In the genomic region with DNA sequence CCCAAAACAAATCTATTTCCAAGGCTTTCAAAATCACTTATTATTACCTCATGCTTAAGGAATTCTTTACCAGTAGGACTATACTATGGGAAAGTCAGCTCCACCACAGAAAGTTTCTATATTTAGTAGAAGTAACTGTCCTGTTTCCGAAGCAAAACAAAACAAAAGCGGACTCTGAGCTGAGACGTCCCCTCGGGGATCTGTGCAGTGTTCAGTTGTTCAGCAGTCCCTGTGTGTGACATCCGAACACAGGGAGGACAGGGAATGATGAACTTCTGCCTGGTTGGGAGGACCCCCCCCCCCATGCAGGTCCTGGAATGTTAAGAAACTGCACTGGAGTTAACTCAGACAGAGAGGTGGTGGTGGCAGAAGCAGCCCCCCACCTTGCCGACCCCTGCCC, we compare ENCODE assay signal across 18 mouse cellular contexts. TPM values are rescaled to one million over a fixed set of nuclear protein-coding genes. Genes with fewer than 3 reads are reported as not detected.
DNase-seq lines count a peak whose midpoint lies in the region; ATAC-seq and TF ChIP-seq lines count a peak whose summit lies in the region.
"Had no signal": no experiment of that assay in that cellular context is flagged by ENCODE, and none has a peak within 500 bp of the region (broad histone marks: within the 10 kb centered on the region; RNA-seq: fewer than 3 reads in every experiment).

No protein-coding gene starts in this region.

- peak overlapping the region; percentile 8; the same call in 1 of the 2 replicates for H3K4me3 ChIP-seq in heart, embryonic 12.5 days
- H3K4me3 ChIP-seq in kidney, postnatal 0 days (replicated peaks; ENCODE audit: low read depth, low read length): no peak overlapping the region
- no peak overlapping the region for H3K4me3 ChIP-seq in embryonic facial prominence, embryonic 14.5 days (ENCODE audit: low read depth, low read length)
- H3K4me3 ChIP-seq in stomach, embryonic 14.5 days (ENCODE audit: low read depth, low read length): no peak overlapping the region
- H3K4me3 ChIP-seq: erythroblast, embryonic 14.5 days; gastrocnemius, adult 2 months; lung, embryonic 15.5 days; myocyte had no signal

- H3K36me3 ChIP-seq in heart, embryonic 12.5 days: no peaks in the 10 kb centered on the region
- H3K36me3 ChIP-seq in kidney, postnatal 0 days (ENCODE audit: insufficient read depth, low read length): no peaks in the 10 kb centered on the region
- H3K36me3 ChIP-seq in embryonic facial prominence, embryonic 14.5 days (ENCODE audit: control insufficient read depth, insufficient read depth, low read length): no peaks in the 10 kb centered on the region
- H3K36me3 ChIP-seq in stomach, embryonic 14.5 days (ENCODE audit: control insufficient read depth, insufficient read depth, low read length): no peaks in the 10 kb centered on the region
- H3K36me3 ChIP-seq: lung, embryonic 15.5 days had no signal

- H3K4me1 ChIP-seq in heart, embryonic 12.5 days (replicated peaks): peaks cover 21% of the 10 kb centered on the region
- H3K4me1 ChIP-seq in kidney, postnatal 0 days (replicated peaks; ENCODE audit: insufficient read depth, low read length): peaks cover 23% of the 10 kb centered on the region; the same call in 1 of the 2 replicates
- peaks cover 17% of the 10 kb centered on the region for H3K4me1 ChIP-seq in embryonic facial prominence, embryonic 14.5 days (ENCODE audit: control insufficient read depth, insufficient read depth, low read length)
- H3K4me1 ChIP-seq in stomach, embryonic 14.5 days (ENCODE audit: control insufficient read depth, insufficient read depth, low read length): peaks cover 14% of the 10 kb centered on the region

- TF ChIP-seq CTCF in kidney, postnatal 0 days (IDR thresholded peaks at IDR 0.05; ENCODE audit: low read depth): no peak

- H3K9me3 ChIP-seq in heart, embryonic 12.5 days (replicated peaks): no peaks in the 10 kb centered on the region
- no peaks in the 10 kb centered on the region for H3K9me3 ChIP-seq in kidney, postnatal 0 days (replicated peaks; ENCODE audit: low read length)
- H3K9me3 ChIP-seq in embryonic facial prominence, embryonic 14.5 days (ENCODE audit: control insufficient read depth, low read length): no peaks in the 10 kb centered on the region
- no peaks in the 10 kb centered on the region for H3K9me3 ChIP-seq in stomach, embryonic 14.5 days (ENCODE audit: control insufficient read depth, low read depth, low read length)
- H3K9me3 ChIP-seq: lung, embryonic 15.5 days had no signal

- intact Hi-C loops in heart, postnatal 14 days (cut with DNase I): no loop called here

- WGBS in heart, embryonic 12.5 days: 21% methylated on average over 6 of the region's 6 CpGs
- WGBS in kidney, postnatal 0 days: 26% methylated on average over 6 of the region's 6 CpGs
- 24% methylated on average over 6 of the region's 6 CpGs for WGBS in embryonic facial prominence, embryonic 14.5 days
- 28% methylated on average over 6 of the region's 6 CpGs for WGBS in stomach, embryonic 14.5 days

- peak overlapping the region; percentile 60 for H3K4me2 ChIP-seq in heart, embryonic 12.5 days
- 0 out of 2 replicates have a peak overlapping the region, but pooled peaks have one; percentile 16 for H3K4me2 ChIP-seq in kidney, postnatal 0 days (ENCODE audit: low read length)
- peak overlapping the region; percentile 32; the same call in 1 of the 2 replicates for H3K4me2 ChIP-seq in embryonic facial prominence, embryonic 14.5 days (ENCODE audit: low read depth, low read length)
- 0 out of 2 replicates have a peak overlapping the region, but pooled peaks have one; percentile 10 for H3K4me2 ChIP-seq in stomach, embryonic 14.5 days (replicated peaks; ENCODE audit: low read depth, low read length)
- H3K4me2 ChIP-seq: lung, embryonic 15.5 days; midbrain, embryonic 11.5 days had no signal

- ATAC-seq in heart, embryonic 12.5 days (ENCODE audit: insufficient number of reproducible peaks, low FRiP score): 0 out of 2 replicates have a peak, but pooled peaks have one; percentile 39
- no peak for ATAC-seq in kidney, postnatal 0 days (replicated peaks; ENCODE audit: low FRiP score, low read depth)
- ATAC-seq in embryonic facial prominence, embryonic 14.5 days (ENCODE audit: low read depth): no peak
- ATAC-seq in stomach, embryonic 14.5 days (ENCODE audit: insufficient number of reproducible peaks, insufficient read depth, low FRiP score, low read depth): no peak
- ATAC-seq: forebrain, embryonic 16.5 days; hindbrain, embryonic 16.5 days had no signal

- DNase-seq in heart, postnatal 14 days: no peak
- DNase-seq in kidney, postnatal 0 days (ENCODE audit: low spot score): peak; percentile 54
- DNase-seq in kidney, adult 18-20 months: no peak
- no peak for DNase-seq in embryonic facial prominence, embryonic 14.5 days (ENCODE audit: low spot score)
- DNase-seq in spleen, adult 12 weeks (ENCODE audit: low spot score): no peak
- DNase-seq: cerebellum, postnatal 25 days; gastrocnemius, adult 2 months; kidney, postnatal 25 days; right cerebral cortex, adult 18-20 months; spleen, adult 18-20 months had no signal

- H3K27me3 ChIP-seq in heart, embryonic 12.5 days (replicated peaks): no peaks in the 10 kb centered on the region
- no peaks in the 10 kb centered on the region for H3K27me3 ChIP-seq in kidney, postnatal 0 days (ENCODE audit: insufficient read depth, low read length)
- H3K27me3 ChIP-seq in embryonic facial prominence, embryonic 14.5 days (replicated peaks; ENCODE audit: control insufficient read depth, insufficient read depth, low read length): no peaks in the 10 kb centered on the region
- no peaks in the 10 kb centered on the region for H3K27me3 ChIP-seq in stomach, embryonic 14.5 days (ENCODE audit: control insufficient read depth, insufficient read depth, low read length)
- H3K27me3 ChIP-seq: lung, embryonic 15.5 days had no signal

- H3K27ac ChIP-seq in heart, embryonic 12.5 days (ENCODE audit: poor library complexity, severe bottlenecking): peak overlapping the region; percentile 32
- H3K27ac ChIP-seq in kidney, postnatal 0 days: no peak overlapping the region
- H3K27ac ChIP-seq in embryonic facial prominence, embryonic 14.5 days (replicated peaks; ENCODE audit: low read depth, low read length): peak overlapping the region; percentile 44
- H3K27ac ChIP-seq in stomach, embryonic 14.5 days (ENCODE audit: low read length): no peak overlapping the region
- H3K27ac ChIP-seq: gastrocnemius, adult 2 months; lung, embryonic 15.5 days had no signal

- H3K9ac ChIP-seq in heart, embryonic 12.5 days: peak overlapping the region; percentile 58
- no peak overlapping the region for H3K9ac ChIP-seq in kidney, postnatal 0 days (ENCODE audit: low read depth, low read length)
- no peak overlapping the region for H3K9ac ChIP-seq in embryonic facial prominence, embryonic 14.5 days (ENCODE audit: low read depth, low read length)
- no peak overlapping the region for H3K9ac ChIP-seq in stomach, embryonic 14.5 days (replicated peaks; ENCODE audit: low read depth, low read length)
- H3K9ac ChIP-seq: lung, embryonic 15.5 days had no signal

RNA-seq across cellular contexts. Expression of gene Foxp1, which starts 10.7 kb away (rescaled TPM):
- polyA plus RNA-seq in heart, embryonic 12.5 days (2016; fragmentation: Nextera tagmentation; extraction: Ambion mirVana): 91.1 and 94.2 TPM in 2 replicates
- 10 to 100 TPM; 38.5 to 53.2 TPM for total RNA-seq in heart, postnatal 14 days (2021)
- 37.1 and 38.0 TPM in 2 replicates for polyA plus RNA-seq in kidney, postnatal 0 days (2015; fragmentation: Nextera tagmentation; extraction: Ambion mirVana)
- 80.1 and 87.9 TPM in 2 replicates for polyA plus RNA-seq in embryonic facial prominence, embryonic 14.5 days (2014; fragmentation: Nextera tagmentation; extraction: Ambion mirVana)
- polyA plus RNA-seq in stomach, embryonic 14.5 days (2014; fragmentation: Nextera tagmentation; extraction: Ambion mirVana): 190 TPM in 2 replicates

Comparison
In these comparisons a context has a peak if more than half of its experiments do, and no peak if none do; other contexts are left out.
1. H3K27ac ChIP-seq: peak in heart, embryonic 12.5 days (single experiment) and embryonic facial prominence, embryonic 14.5 days (single experiment); none in kidney, postnatal 0 days (single experiment) and stomach, embryonic 14.5 days (single experiment).
2. H3K4me2 ChIP-seq: peak in every context shown above with its lines; median percentile 60 in heart, embryonic 12.5 days; 32 in embryonic facial prominence, embryonic 14.5 days; 16 in kidney, postnatal 0 days; 10 in stomach, embryonic 14.5 days.